Mouse (Mus musculus) forebrain, embryonic 12.5 days (tissue): ENCODE data around the gene Mospd3. TPM values are rescaled to one million over a fixed set of nuclear protein-coding genes. Genes with fewer than 3 reads are reported as not detected.

Experiments
- ATAC-seq: fragments of 200-750 bp; cut with Nextera tagmentation; 2 replicates; pipeline ENCODE4 v1.8.0; 2017; ENCODE audit warnings: moderate TSS enrichment; ENCODE audit not compliant: low FRiP score
- H3K27ac ChIP-seq: fragments of 300-500 bp; sonication (generic); 2 replicates; pipeline ENCODE4 v1.5.1; 2016; ENCODE audit warnings: mild to moderate bottlenecking
- H3K27me3 ChIP-seq: fragments of 300-500 bp; sonication (generic); 2 replicates; pipeline ENCODE4 v1.6.1; 2016; ENCODE audit warnings: mild to moderate bottlenecking
- H3K36me3 ChIP-seq: fragments of 300-500 bp; sonication (generic); replicated peaks from 2 replicates; pipeline ENCODE4 v1.6.1; 2016; ENCODE audit warnings: mild to moderate bottlenecking
- H3K4me1 ChIP-seq: fragments of 300-500 bp; sonication (generic); 2 replicates; pipeline ENCODE4 v1.6.1; 2016
- H3K4me2 ChIP-seq: fragments of 300-500 bp; sonication (generic); 2 replicates; pipeline ENCODE4 v1.6.1; 2016; ENCODE audit warnings: mild to moderate bottlenecking, moderate library complexity
- H3K4me3 ChIP-seq: fragments of 300-500 bp; sonication (generic); replicated peaks from 2 replicates; pipeline ENCODE4 v1.5.1; 2016; ENCODE audit warnings: mild to moderate bottlenecking
- H3K9ac ChIP-seq: fragments of 300-500 bp; sonication (generic); 2 replicates; pipeline ENCODE4 v1.6.1; 2016; ENCODE audit warnings: mild to moderate bottlenecking
- H3K9me3 ChIP-seq: fragments of 300-500 bp; sonication (generic); 2 replicates; pipeline ENCODE4 v1.6.1; 2016
- WGBS: fragments of 180-500 bp; shearing (Covaris S2); methylation state at CpG from one replicate; pipeline ENCODE4 v1.1.7; 2016; 5-methylcytosine and 5-hydroxymethylcytosine counted together
- polyA plus RNA-seq: library from polyadenylated mRNA; unstranded; fragments of >200 nt; fragmentation: Nextera tagmentation; extraction: Ambion mirVana; gene quantifications from 2 replicates; pipeline ENCODE4 v1.2.1, GENCODE M21; 2016

Gene Mospd3
- polyA plus RNA-seq, 1 experiment from 2014 or later: 29.0 TPM

DNA sequence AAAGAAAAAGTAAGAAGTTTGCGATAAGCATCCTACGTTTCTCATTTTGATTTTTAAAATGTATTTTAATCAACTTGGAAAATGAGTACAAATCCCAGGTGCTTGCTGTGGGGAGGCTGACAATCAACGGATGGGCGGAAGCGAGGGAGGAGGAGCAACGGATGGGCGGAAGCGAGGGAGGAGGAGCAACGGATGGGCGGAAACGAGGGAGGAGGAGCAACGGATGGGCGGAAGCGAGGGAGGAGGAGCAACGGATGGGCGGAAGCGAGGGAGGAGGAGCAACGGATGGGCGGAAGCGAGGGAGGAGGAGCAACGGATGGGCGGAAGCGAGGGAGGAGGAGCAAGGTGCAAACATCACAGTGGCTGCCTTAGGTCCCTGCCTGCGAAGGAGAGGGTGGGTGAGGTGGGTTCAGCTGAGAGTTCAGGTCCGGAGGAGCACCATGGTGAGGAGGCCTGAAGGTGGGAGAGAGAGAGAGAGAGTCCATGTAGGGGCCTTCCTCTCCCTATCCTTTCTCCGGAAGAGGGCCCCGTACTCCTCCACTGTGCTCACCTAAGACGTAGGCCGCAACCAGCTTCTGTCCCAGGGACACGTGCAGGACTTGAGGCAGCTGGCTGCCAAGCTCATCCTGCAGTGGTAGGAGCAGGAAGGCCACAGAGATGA is 4.1 kb downstream of the Mospd3 start:
- Histone ChIP-seq H3K4me2 (peak overlapping the region; percentile 31), H3K27ac (peak overlapping the region; percentile 51; the same call in 1 of the 2 replicates), H3K9me3 (no peaks in the 10 kb centered on the region), H3K27me3 (no peaks in the 10 kb centered on the region; the same call in 1 of the 2 replicates), H3K4me3 (0 out of 2 replicates have a peak overlapping the region, but pooled peaks have one; percentile 15), H3K36me3 (no peaks in the 10 kb centered on the region), H3K9ac (no peak overlapping the region), H3K4me1 (peaks cover 20% of the 10 kb centered on the region)
- WGBS: 24% methylated on average over 27 of the region's 30 CpGs
- no peak for ATAC-seq

DNA sequence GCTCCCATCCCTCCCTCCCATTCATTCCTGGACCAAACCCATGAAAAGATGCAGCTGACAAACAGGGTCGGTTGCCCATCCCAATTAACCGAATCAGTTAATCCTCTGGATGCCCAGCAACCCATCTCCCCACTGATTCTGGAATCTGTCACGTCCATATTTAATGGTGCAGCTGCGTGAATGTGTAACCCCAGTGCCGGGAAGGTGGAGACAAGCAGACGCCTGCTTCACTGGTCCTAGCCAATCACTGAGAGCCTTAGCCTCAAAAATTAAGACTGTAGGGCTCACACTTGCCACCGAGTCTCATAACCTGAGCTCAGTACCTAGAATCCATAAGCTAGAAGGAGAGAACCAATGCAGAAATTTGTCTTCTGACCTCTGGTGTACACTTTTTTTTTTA is 4.9 kb downstream of the Mospd3 start:
- Histone ChIP-seq H3K4me3 (no peak overlapping the region), H3K9ac (no peak overlapping the region), H3K27ac (no peak overlapping the region), H3K4me2 (no peak overlapping the region), H3K36me3 (no peaks in the 10 kb centered on the region), H3K4me1 (peaks cover 15% of the 10 kb centered on the region), H3K9me3 (no peaks in the 10 kb centered on the region), H3K27me3 (no peaks in the 10 kb centered on the region; the same call in 1 of the 2 replicates)
- no peak for ATAC-seq
- WGBS: 85% methylated on average over 7 of the region's 7 CpGs

DNA sequence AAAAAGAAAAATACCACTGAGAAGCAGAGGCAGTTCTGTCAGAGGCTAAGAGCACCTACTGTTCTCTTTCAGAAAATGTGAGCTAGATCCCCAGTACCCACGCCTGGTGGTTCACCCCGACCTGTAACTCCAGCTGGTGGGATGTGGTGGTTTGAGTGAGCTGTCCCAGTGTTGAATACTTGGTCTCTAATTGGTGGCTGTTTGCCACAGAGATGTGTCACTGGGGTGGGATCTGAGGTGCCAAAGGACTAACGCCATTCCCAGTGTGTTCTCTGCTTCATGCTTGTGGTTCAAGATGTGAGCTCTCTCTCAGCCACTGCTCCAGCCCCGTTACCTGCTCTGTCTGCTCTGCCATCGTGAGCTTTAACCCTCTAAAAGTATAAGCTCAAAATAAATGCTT is 10.4 kb downstream of the Mospd3 start:
- 86% methylated on average over 5 of the region's 5 CpGs for WGBS
- no peak overlapping the region for H3K9ac ChIP-seq
- H3K9me3 ChIP-seq: 0 out of 2 replicates have a peak, but pooled peaks cover 7% of the 10 kb centered on the region
- H3K36me3 ChIP-seq: no peaks in the 10 kb centered on the region
- H3K27me3 ChIP-seq: no peaks in the 10 kb centered on the region; the same call in 1 of the 2 replicates
- H3K27ac ChIP-seq: no peak overlapping the region
- no peaks in the 10 kb centered on the region for H3K4me1 ChIP-seq
- no peak overlapping the region for H3K4me2 ChIP-seq
- no peak for ATAC-seq
- no peak overlapping the region for H3K4me3 ChIP-seq

DNA sequence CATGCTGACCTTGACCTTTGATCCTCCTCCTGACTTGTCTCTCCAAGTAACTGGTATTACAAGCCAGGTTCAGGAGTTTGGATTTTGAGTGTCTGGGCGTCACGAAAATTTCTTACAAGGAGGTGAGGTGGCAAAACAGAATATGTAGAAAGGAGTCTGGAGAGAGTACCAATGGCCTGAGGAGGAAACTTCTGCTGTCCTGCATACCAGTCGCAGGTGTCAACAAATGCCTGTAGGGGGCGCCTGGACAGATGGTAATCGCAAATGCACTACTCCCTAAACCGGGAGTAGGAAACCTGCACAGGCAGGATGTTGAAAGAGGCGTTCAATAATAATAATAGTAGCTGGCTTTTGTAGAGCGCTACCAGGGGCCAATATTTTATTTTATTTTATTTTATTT is 15.9 kb downstream of the Mospd3 start:
- 35% methylated on average over 8 of the region's 8 CpGs for WGBS
- Histone ChIP-seq H3K9me3 (0 out of 2 replicates have a peak, but pooled peaks cover 7% of the 10 kb centered on the region), H3K9ac (no peak overlapping the region), H3K27ac (no peak overlapping the region), H3K4me1 (peaks cover 14% of the 10 kb centered on the region), H3K36me3 (no peaks in the 10 kb centered on the region), H3K27me3 (peaks cover 35% of the 10 kb centered on the region), H3K4me2 (no peak overlapping the region), H3K4me3 (no peak overlapping the region)
- no peak for ATAC-seq

DNA sequence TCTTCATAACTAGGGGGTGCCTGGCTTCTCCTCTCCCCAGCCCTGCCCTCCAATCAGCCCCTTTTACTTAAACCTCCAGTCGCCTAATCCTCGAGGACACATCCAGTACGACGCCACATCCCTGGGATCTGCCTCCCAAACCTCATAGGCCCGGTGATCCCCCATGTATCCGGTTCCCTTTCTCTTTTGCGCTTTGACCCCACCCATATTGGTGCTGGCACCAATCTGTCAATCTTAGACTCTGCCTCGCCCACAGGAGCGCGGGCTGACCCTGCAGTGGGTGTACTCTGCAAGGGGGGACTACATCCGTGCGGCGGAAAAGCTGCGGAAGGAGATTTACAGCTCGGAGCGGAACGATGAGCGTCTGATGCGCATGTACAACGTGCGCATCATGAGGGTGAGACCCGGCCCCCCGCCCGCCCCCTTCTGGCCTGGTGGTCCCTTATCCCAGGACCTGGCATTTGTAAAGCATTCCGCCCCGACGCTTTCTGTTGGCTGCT is 17.1 kb downstream of the Mospd3 start:
- peak overlapping the region; percentile 45 for H3K9ac ChIP-seq
- 0 out of 2 replicates have a peak, but pooled peaks cover 7% of the 10 kb centered on the region for H3K9me3 ChIP-seq
- peak overlapping the region; percentile 35 for H3K4me3 ChIP-seq
- peaks cover 14% of the 10 kb centered on the region for H3K4me1 ChIP-seq
- WGBS: 15% methylated on average over 27 of the region's 27 CpGs
- H3K36me3 ChIP-seq: no peaks in the 10 kb centered on the region
- peaks cover 35% of the 10 kb centered on the region for H3K27me3 ChIP-seq
- peak overlapping the region; percentile 56 for H3K4me2 ChIP-seq
- H3K27ac ChIP-seq: peak overlapping the region; percentile 46; the same call in 1 of the 2 replicates
- ATAC-seq: peak; percentile 77

DNA sequence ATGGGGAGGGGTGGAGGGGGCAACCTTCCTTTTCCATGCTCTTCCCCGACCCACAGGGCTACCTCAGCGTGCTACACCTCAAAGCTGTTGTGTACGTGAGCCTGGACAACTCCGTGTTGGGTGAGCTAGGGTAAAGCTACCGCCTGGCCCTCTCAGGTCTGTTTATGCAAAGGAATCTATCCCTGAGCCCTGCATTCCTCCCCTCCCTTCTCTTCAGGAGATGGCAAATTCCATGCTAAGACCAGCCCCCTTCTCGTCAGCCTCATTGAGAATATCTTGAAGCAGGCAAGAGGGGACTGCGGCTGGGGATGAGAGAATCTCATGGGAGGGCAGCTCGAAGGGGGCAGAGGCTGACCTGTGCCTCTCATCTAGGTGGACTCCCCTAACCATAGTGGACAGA is 18.2 kb downstream of the Mospd3 start:
- WGBS: 49% methylated on average over 8 of the region's 8 CpGs
- H3K9ac ChIP-seq: no peak overlapping the region; the same call in 1 of the 2 replicates

DNA sequence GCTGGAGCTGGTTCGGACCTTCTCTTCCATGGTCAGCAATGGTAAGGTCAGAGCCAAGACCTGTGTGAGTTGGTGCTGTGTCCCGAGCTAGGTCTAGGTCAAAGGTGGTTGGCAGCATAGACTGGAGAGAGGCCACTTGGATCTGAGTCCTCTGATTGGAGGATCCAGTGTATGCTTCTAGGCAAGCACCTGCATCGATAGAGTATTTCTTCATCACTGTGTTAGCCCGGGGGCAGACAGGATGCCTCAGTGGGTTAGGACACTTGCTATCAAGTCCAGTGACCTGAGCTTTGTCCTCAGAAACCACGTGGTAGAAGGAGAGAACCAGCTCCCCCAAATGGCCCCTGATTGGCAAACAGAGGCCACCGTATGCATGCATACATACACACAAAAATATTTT is 20.6 kb downstream of the Mospd3 start:
- Histone ChIP-seq H3K4me1 (peaks cover 14% of the 10 kb centered on the region), H3K27ac (no peak overlapping the region), H3K27me3 (peaks cover 35% of the 10 kb centered on the region), H3K9ac (no peak overlapping the region), H3K4me2 (no peak overlapping the region), H3K9me3 (no peaks in the 10 kb centered on the region), H3K4me3 (no peak overlapping the region), H3K36me3 (no peaks in the 10 kb centered on the region)
- WGBS: 84% methylated on average over 6 of the region's 6 CpGs
- no peak for ATAC-seq

More for the DNA sequence above, 18.2 kb downstream of the Mospd3 start:
- no peak for ATAC-seq
- no peaks in the 10 kb centered on the region for H3K36me3 ChIP-seq
- no peak overlapping the region for H3K4me2 ChIP-seq
- peaks cover 14% of the 10 kb centered on the region for H3K4me1 ChIP-seq
- no peak overlapping the region for H3K4me3 ChIP-seq
- H3K9me3 ChIP-seq: 0 out of 2 replicates have a peak, but pooled peaks cover 6% of the 10 kb centered on the region
- H3K27ac ChIP-seq: no peak overlapping the region
- H3K27me3 ChIP-seq: peaks cover 35% of the 10 kb centered on the region

DNA sequence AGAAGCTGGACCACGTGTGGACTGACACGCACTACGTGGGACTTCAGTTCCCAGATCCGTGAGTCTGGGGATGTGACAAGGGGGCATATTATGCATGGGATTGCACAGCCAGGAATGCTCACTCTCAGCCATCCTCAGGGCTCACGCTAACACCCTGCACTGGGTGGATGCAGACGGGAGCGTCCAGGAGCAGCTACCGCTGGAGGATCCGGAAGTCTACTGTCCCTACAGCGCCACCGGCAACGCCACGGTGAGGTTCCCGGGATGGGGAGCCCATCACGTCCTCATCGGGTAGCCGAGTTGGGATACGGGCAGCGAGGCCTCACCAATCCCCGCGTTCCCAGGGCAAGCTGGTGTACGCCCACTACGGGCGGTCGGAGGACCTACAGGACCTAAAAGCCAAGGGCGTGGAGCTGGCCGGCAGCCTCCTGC is 26.4 kb downstream of the Mospd3 start:
- 8% methylated on average over 27 of the region's 27 CpGs for WGBS
- H3K36me3 ChIP-seq: no peaks in the 10 kb centered on the region
- no peaks in the 10 kb centered on the region for H3K9me3 ChIP-seq
- ATAC-seq: no peak
- peaks cover 4% of the 10 kb centered on the region; the same call in 1 of the 2 replicates for H3K4me1 ChIP-seq
- peak overlapping the region; percentile 16 for H3K4me3 ChIP-seq
- 0 out of 2 replicates have a peak overlapping the region, but pooled peaks have one; percentile 30 for H3K9ac ChIP-seq
- H3K27ac ChIP-seq: no peak overlapping the region
- H3K4me2 ChIP-seq: peak overlapping the region; percentile 49
- H3K27me3 ChIP-seq: peaks cover 17% of the 10 kb centered on the region

DNA sequence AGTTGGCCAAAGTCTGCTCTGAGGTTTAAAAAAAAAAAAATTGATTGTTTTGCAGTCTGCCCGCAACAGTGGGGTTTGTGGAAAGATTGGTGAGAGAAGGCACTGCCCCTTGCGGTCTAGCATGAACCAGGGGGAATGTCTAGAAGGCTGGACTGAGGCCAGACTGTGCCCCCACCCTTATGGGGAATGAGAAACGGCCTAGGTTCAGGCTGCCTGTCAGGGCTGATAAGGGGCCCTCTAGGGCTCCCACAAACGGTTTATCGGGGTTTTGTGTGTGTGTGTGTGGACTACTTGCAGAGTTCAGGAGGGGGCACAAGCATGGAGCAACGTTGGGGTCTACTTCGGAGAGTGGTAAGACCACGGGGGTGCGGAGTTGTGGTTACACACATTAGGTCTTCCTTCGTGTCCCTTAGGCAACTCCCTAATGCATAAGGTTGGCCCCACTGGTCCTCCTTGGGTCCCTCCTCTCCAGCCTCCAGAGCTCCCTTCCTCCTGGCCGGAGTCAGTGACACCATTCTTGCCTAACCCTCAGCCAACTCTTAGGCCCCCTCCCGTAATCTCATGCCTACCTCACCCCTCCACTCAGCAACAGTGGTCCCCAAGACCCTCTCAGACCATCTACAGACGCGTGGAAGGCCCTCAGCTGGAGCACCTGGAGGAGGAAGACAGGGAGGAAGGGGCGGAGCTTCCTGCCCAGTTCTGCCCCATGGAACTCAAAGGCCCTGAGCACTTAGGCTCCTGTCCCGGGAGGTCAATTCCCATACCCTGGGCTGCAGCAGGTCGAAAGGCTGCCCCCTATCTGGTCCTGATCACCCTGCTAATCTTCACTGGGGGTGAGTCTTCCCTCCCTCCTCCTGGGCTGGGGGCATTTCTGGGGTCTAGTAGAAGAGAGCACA is 29.9 kb downstream of the Mospd3 start:
- Histone ChIP-seq H3K4me2 (no peak overlapping the region), H3K4me1 (peaks cover 4% of the 10 kb centered on the region; the same call in 1 of the 2 replicates), H3K27ac (no peak overlapping the region), H3K36me3 (no peaks in the 10 kb centered on the region; the same call in 1 of the 2 replicates), H3K4me3 (no peak overlapping the region), H3K27me3 (peaks cover 22% of the 10 kb centered on the region), H3K9ac (no peak overlapping the region), H3K9me3 (no peaks in the 10 kb centered on the region)
- ATAC-seq: no peak
- 76% methylated on average over 17 of the region's 17 CpGs for WGBS

DNA sequence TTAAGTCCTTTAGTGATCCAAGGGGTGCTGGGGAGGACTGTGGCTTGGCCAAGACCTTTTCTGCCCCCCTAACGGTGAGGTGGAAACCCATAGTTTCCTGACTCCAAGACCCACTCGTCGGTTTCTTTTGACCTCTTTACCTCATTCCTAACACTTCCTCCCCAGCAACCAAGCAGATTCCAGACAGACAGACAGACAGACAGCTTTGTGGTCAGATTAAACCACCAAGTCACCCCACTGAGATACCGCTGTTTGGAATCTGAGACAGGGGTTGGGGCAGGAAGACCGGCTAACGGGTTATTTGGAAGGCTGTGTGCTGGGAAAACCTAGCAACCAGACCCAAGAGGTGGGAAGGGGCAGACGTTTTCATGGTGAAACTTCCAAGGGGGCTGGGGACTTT is 30.7 kb downstream of the Mospd3 start:
- peaks cover 21% of the 10 kb centered on the region for H3K27me3 ChIP-seq
- H3K4me3 ChIP-seq: no peak overlapping the region
- H3K9ac ChIP-seq: no peak overlapping the region
- no peak overlapping the region for H3K4me2 ChIP-seq
- WGBS: 66% methylated on average over 7 of the region's 7 CpGs
- no peaks in the 10 kb centered on the region for H3K9me3 ChIP-seq
- peaks cover 4% of the 10 kb centered on the region; the same call in 1 of the 2 replicates for H3K4me1 ChIP-seq
- no peaks in the 10 kb centered on the region; the same call in 1 of the 2 replicates for H3K36me3 ChIP-seq
- no peak for ATAC-seq
- H3K27ac ChIP-seq: no peak overlapping the region

DNA sequence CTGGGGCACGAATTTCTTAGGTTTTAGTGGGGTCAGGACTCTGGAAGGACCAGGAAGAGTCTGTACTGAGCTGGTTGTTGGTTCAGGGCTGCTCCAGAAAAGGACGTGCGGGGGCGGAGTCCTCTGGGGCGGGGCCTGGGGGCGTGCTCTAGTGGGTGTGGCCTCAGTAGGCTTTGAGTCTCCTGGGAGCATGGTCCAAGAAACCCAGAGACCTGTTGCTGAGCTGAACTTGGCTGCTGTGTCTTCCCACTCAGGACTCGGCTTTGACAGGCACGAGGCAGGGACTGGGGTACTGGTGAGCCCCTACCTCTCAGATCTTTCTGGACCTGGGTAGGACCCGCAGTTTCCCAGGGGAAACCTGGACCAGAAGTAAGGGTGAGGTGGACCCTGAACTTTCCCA is 31.2 kb downstream of the Mospd3 start, which contains the start of gene Tfr2:
TSS of gene Tfr2 (plus strand) at position 176 of the 400 bp plus-strand sequence.
- Histone ChIP-seq H3K27me3 (peaks cover 16% of the 10 kb centered on the region), H3K9me3 (no peaks in the 10 kb centered on the region), H3K4me1 (peaks cover 3% of the 10 kb centered on the region; the same call in 1 of the 2 replicates), H3K9ac (no peak within 1 kb of the TSS), H3K4me2 (no peak within 1 kb of the TSS), H3K36me3 (no peaks in the 10 kb centered on the region; the same call in 1 of the 2 replicates), H3K4me3 (no peak within 1 kb of the TSS), H3K27ac (no peak within 1 kb of the TSS)
- 41% methylated on average over 9 of the region's 9 CpGs for WGBS
- ATAC-seq: no peak

DNA sequence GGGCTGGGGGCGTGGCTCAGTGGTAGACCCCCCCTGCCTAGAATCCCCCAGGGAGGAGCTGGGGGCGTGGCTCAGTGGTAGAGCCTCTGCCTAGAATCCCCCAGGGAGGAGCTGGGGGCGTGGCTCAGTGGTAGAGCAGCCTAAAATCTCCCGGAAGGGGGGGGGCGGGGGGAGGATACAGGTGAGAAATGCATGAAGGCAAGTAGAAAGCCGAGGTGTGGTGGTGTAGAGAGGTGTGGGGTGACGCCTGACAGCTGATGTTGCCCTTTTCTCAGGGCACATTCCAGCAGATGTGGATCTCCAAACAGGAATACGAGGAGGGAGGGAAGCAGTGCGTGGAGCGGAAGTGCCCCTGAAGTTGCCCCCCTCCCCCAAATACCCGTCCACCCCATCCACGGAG is 31.8 kb downstream of the Mospd3 start:
- no peaks in the 10 kb centered on the region; the same call in 1 of the 2 replicates for H3K4me1 ChIP-seq
- no peak overlapping the region for H3K4me3 ChIP-seq
- H3K9me3 ChIP-seq: no peaks in the 10 kb centered on the region
- no peak overlapping the region for H3K27ac ChIP-seq
- H3K4me2 ChIP-seq: no peak overlapping the region
- H3K27me3 ChIP-seq: peaks cover 13% of the 10 kb centered on the region; the same call in 1 of the 2 replicates
- no peaks in the 10 kb centered on the region; the same call in 1 of the 2 replicates for H3K36me3 ChIP-seq
- H3K9ac ChIP-seq: no peak overlapping the region
- ATAC-seq: no peak
- 83% methylated on average over 12 of the region's 12 CpGs for WGBS
